Mouse (Mus musculus) neural tube, embryonic 12.5 days (tissue): ENCODE data around the gene Crip2. TPM values are rescaled to one million over a fixed set of nuclear protein-coding genes. Genes with fewer than 3 reads are reported as not detected.

Source experiments
- ATAC-seq: fragments of 200-750 bp; cut with Nextera tagmentation; 2 replicates; pipeline ENCODE4 v1.8.0; 2017; ENCODE audit warnings: low read depth, mild to moderate bottlenecking, moderate TSS enrichment, moderate library complexity; ENCODE audit not compliant: low FRiP score
- H3K27ac ChIP-seq: fragments of 300-500 bp; sonication (generic); 2 replicates; pipeline ENCODE4 v1.5.1; 2016
- H3K27me3 ChIP-seq: fragments of 300-500 bp; sonication (generic); replicated peaks from 2 replicates; pipeline ENCODE4 v1.6.1; 2016; ENCODE audit warnings: mild to moderate bottlenecking
- H3K36me3 ChIP-seq: fragments of 300-500 bp; sonication (generic); 2 replicates; pipeline ENCODE4 v1.6.1; 2016; ENCODE audit warnings: mild to moderate bottlenecking
- H3K4me1 ChIP-seq: fragments of 300-500 bp; sonication (generic); 2 replicates; pipeline ENCODE4 v1.6.1; 2016
- H3K4me2 ChIP-seq: fragments of 300-500 bp; sonication (generic); replicated peaks from 2 replicates; pipeline ENCODE4 v1.6.1; 2016; ENCODE audit warnings: mild to moderate bottlenecking
- H3K4me3 ChIP-seq: fragments of 300-500 bp; sonication (generic); 2 replicates; pipeline ENCODE4 v1.5.1; 2016
- H3K9ac ChIP-seq: fragments of 300-500 bp; sonication (generic); 2 replicates; pipeline ENCODE4 v1.6.1; 2016; ENCODE audit warnings: mild to moderate bottlenecking
- H3K9me3 ChIP-seq: fragments of 300-500 bp; sonication (generic); 2 replicates; pipeline ENCODE4 v1.6.1; 2016; ENCODE audit warnings: mild to moderate bottlenecking
- WGBS: fragments of 180-500 bp; shearing (Covaris S2); methylation state at CpG from one replicate; pipeline ENCODE4 v1.1.7; 2016; 5-methylcytosine and 5-hydroxymethylcytosine counted together
- polyA plus RNA-seq: library from polyadenylated mRNA; unstranded; fragments of >200 nt; fragmentation: Nextera tagmentation; extraction: Ambion mirVana; gene quantifications from 2 replicates; pipeline ENCODE4 v1.2.1, GENCODE M21; 2016

The Crip2 gene
- polyA plus RNA-seq, 1 experiment from 2014 or later = 267 TPM

DNA sequence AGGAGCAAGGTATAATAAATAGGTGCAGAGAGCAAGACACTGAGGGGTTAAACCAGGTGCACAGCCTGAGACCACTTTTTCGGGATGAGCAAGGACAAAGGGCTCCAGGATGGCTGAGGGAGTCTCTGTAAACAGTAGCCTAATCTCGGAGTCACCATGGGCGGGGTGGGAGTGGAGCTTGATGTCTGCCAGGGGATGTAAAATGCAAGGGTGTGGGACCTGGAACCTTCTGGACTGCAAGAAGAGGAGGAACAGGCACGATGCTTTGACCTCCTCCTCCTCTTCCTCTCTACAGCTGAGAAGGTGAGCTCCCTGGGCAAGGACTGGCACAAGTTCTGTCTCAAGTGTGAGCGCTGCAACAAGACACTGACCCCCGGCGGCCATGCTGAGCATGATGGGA is 3.1 kb downstream of the Crip2 start:
- Histone ChIP-seq H3K9me3 (no peaks in the 10 kb centered on the region), H3K9ac (no peak overlapping the region), H3K27ac (no peak overlapping the region), H3K4me1 (peaks cover 52% of the 10 kb centered on the region), H3K27me3 (peaks cover 12% of the 10 kb centered on the region), H3K4me2 (peak overlapping the region; percentile 80), H3K4me3 (peak overlapping the region; percentile 59; the same call in 1 of the 2 replicates), H3K36me3 (peaks cover 34% of the 10 kb centered on the region)
- ATAC-seq = no peak
- WGBS = 65% methylated on average over 7 of the region's 7 CpGs

GRCm38 (mm10) chr12:113144001-113144756 is 4.1 kb downstream of the Crip2 start:
- Histone ChIP-seq H3K4me1 (peaks cover 47% of the 10 kb centered on the region), H3K9me3 (no peaks in the 10 kb centered on the region), H3K9ac (no peak overlapping the region), H3K4me3 (no peak overlapping the region), H3K36me3 (peaks cover 27% of the 10 kb centered on the region), H3K27ac (no peak overlapping the region), H3K27me3 (peaks cover 12% of the 10 kb centered on the region), H3K4me2 (no peak overlapping the region)
- 79% methylated on average over 20 of the region's 20 CpGs for WGBS
- ATAC-seq = no peak

GRCm38 (mm10) chr12:113144886-113145285 is 4.8 kb downstream of the Crip2 start:
- H3K27ac ChIP-seq = no peak overlapping the region
- no peak for ATAC-seq
- peaks cover 13% of the 10 kb centered on the region for H3K27me3 ChIP-seq
- H3K9me3 ChIP-seq = no peaks in the 10 kb centered on the region
- 94% methylated on average over 16 of the region's 16 CpGs for WGBS
- no peak overlapping the region for H3K4me2 ChIP-seq
- H3K9ac ChIP-seq = no peak overlapping the region
- H3K4me1 ChIP-seq = peaks cover 43% of the 10 kb centered on the region
- H3K36me3 ChIP-seq = peaks cover 27% of the 10 kb centered on the region
- no peak overlapping the region for H3K4me3 ChIP-seq

- 85% methylated on average over 5 of the region's 5 CpGs for WGBS
- Histone ChIP-seq H3K27me3 (peaks cover 19% of the 10 kb centered on the region), H3K4me1 (peaks cover 40% of the 10 kb centered on the region)
Measured at GRCm38 (mm10) chr12:113145591-113145990, 5.6 kb downstream of the Crip2 start.

GRCm38 (mm10) chr12:113146112-113147057 is 6.3 kb downstream of the Crip2 start, which contains the start of gene Crip1:
Crip1 (plus strand) TSS chr12:113146316.
- no peak within 1 kb of the TSS for H3K4me3 ChIP-seq
- H3K27me3 ChIP-seq = peaks cover 25% of the 10 kb centered on the region
- 8% methylated on average over 45 of the region's 45 CpGs for WGBS
- H3K36me3 ChIP-seq = peaks cover 27% of the 10 kb centered on the region
- ATAC-seq = peak; percentile 27
- H3K4me1 ChIP-seq = peaks cover 37% of the 10 kb centered on the region
- no peak within 1 kb of the TSS for H3K9ac ChIP-seq
- peak within 1 kb of the TSS; percentile 45 for H3K4me2 ChIP-seq
- H3K27ac ChIP-seq = no peak within 1 kb of the TSS
- no peaks in the 10 kb centered on the region for H3K9me3 ChIP-seq

More at GRCm38 (mm10) chr12:113145591-113145990, 5.6 kb downstream of the Crip2 start:
- H3K4me2 ChIP-seq = no peak overlapping the region
- H3K9me3 ChIP-seq = no peaks in the 10 kb centered on the region
- no peak for ATAC-seq
- peaks cover 27% of the 10 kb centered on the region for H3K36me3 ChIP-seq
- H3K4me3 ChIP-seq = no peak overlapping the region
- H3K9ac ChIP-seq = no peak overlapping the region
- no peak overlapping the region for H3K27ac ChIP-seq

- no peak overlapping the region for H3K9ac ChIP-seq
- H3K4me3 ChIP-seq = no peak overlapping the region
- no peaks in the 10 kb centered on the region for H3K9me3 ChIP-seq
- H3K4me1 ChIP-seq = peaks cover 37% of the 10 kb centered on the region
- H3K27ac ChIP-seq = no peak overlapping the region
- H3K4me2 ChIP-seq = no peak overlapping the region; the same call in 1 of the 2 replicates
- H3K27me3 ChIP-seq = peaks cover 28% of the 10 kb centered on the region
- 82% methylated on average over 8 of the region's 8 CpGs for WGBS
- no peak for ATAC-seq
- H3K36me3 ChIP-seq = peaks cover 27% of the 10 kb centered on the region
Measured at GRCm38 (mm10) chr12:113147481-113147880, 7.4 kb downstream of the Crip2 start.

GRCm38 (mm10) chr12:113148381-113149035 is 8.5 kb downstream of the Crip2 start:
- H3K4me3 ChIP-seq = no peak overlapping the region
- ATAC-seq = no peak
- peaks cover 25% of the 10 kb centered on the region for H3K36me3 ChIP-seq
- H3K9me3 ChIP-seq = no peaks in the 10 kb centered on the region
- H3K27ac ChIP-seq = no peak overlapping the region
- H3K4me1 ChIP-seq = peaks cover 28% of the 10 kb centered on the region
- no peak overlapping the region for H3K9ac ChIP-seq
- WGBS = 33% methylated on average over 16 of the region's 16 CpGs
- H3K4me2 ChIP-seq = no peak overlapping the region
- peaks cover 36% of the 10 kb centered on the region for H3K27me3 ChIP-seq

DNA sequence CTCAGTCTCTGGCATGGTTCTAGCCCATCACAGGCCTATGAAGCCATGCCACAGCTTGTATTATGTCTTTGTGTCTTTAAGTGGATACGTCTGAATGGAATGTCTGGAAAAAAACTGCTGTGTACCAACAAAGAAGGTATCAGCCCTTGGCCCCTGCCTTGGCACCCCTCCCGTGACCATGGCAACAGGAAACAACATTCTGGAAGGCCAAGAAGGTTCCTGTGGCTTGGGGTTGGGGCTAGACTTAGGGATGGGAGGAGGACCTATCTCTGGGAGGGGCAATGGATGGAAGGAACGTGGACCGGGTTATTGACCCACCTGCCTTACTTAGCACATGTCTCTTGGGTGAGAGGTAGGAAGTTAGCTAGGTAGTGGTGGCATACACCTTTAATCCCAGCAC is 9.3 kb downstream of the Crip2 start:
- no peak overlapping the region for H3K4me2 ChIP-seq
- no peak for ATAC-seq
- no peaks in the 10 kb centered on the region for H3K9me3 ChIP-seq
- H3K27me3 ChIP-seq = peaks cover 39% of the 10 kb centered on the region
- H3K36me3 ChIP-seq = peaks cover 17% of the 10 kb centered on the region
- WGBS = 63% methylated on average over 4 of the region's 4 CpGs
- no peak overlapping the region for H3K9ac ChIP-seq
- no peak overlapping the region for H3K4me3 ChIP-seq
- no peak overlapping the region for H3K27ac ChIP-seq
- H3K4me1 ChIP-seq = peaks cover 28% of the 10 kb centered on the region

DNA sequence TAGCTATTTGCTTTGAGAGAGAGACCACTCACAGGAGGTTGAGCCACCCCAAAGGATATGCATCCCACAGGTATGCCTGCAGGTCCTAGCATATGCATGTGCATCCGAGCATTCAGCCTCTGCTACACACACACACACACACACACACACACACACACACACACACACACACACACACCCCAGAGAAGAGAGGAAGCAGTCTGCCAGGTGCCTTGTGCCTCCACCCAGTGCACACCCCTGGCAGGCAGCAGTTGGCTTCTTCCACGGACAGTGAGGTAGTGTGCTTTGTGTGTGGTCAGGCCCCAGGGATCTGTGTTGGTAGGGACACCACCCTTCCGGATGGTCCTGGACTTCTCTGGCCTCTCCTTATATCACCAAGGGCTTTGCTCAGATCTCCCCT is 9.9 kb downstream of the Crip2 start:
- peaks cover 43% of the 10 kb centered on the region for H3K27me3 ChIP-seq
- H3K4me1 ChIP-seq = peaks cover 30% of the 10 kb centered on the region
- peaks cover 11% of the 10 kb centered on the region for H3K36me3 ChIP-seq
- H3K4me3 ChIP-seq = no peak overlapping the region
- no peak overlapping the region for H3K4me2 ChIP-seq
- 83% methylated on average over 3 of the region's 3 CpGs for WGBS
- no peak overlapping the region for H3K27ac ChIP-seq
- H3K9me3 ChIP-seq = no peaks in the 10 kb centered on the region
- H3K9ac ChIP-seq = no peak overlapping the region
- ATAC-seq = no peak

DNA sequence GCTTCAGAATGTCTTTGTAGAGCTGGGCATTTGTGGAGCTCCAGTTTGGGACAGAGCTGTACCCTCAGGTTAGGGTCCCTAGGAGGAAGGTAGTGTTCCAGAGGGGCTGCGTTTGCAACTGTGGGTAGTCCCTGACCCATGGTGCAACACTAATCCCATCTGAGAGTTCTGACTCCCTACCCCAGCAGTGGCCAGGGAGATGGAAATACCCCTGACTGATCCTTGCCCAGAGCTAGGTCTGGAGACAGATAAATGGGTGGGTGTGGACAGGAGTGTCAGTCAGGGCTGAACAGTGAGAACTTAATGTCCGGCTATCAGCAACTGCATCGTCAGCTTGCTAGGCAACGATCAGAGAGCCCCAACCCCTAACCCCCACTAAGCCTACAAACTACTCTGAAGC is 10.6 kb downstream of the Crip2 start:
- H3K27me3 ChIP-seq = peaks cover 43% of the 10 kb centered on the region
- no peak overlapping the region for H3K9ac ChIP-seq
- no peak overlapping the region for H3K27ac ChIP-seq
- H3K9me3 ChIP-seq = no peaks in the 10 kb centered on the region
- H3K4me2 ChIP-seq = no peak overlapping the region
- peaks cover 37% of the 10 kb centered on the region for H3K4me1 ChIP-seq
- WGBS = 85% methylated on average over 4 of the region's 4 CpGs
- ATAC-seq = no peak
- no peak overlapping the region for H3K4me3 ChIP-seq
- H3K36me3 ChIP-seq = peaks cover 4% of the 10 kb centered on the region

GRCm38 (mm10) chr12:113151046-113151445 is 11.0 kb downstream of the Crip2 start:
- WGBS = 76% methylated on average over 8 of the region's 8 CpGs
- no peak for ATAC-seq
- H3K27me3 ChIP-seq = peaks cover 39% of the 10 kb centered on the region
- peaks cover 38% of the 10 kb centered on the region for H3K4me1 ChIP-seq
- H3K36me3 ChIP-seq = no peaks in the 10 kb centered on the region
- H3K9ac ChIP-seq = no peak overlapping the region
- no peak overlapping the region for H3K27ac ChIP-seq
- peak overlapping the region; percentile 79; the same call in 1 of the 2 replicates for H3K4me2 ChIP-seq
- H3K9me3 ChIP-seq = no peaks in the 10 kb centered on the region
- no peak overlapping the region for H3K4me3 ChIP-seq
